Mouse (Mus musculus): ENCODE measurements around the gene Gmpr. TPM values are rescaled to one million over a fixed set of nuclear protein-coding genes. Genes with fewer than 3 reads are reported as not detected.

Gmpr gene
- polyA plus RNA-seq, 1 experiment, result 10.9 TPM

DNA sequence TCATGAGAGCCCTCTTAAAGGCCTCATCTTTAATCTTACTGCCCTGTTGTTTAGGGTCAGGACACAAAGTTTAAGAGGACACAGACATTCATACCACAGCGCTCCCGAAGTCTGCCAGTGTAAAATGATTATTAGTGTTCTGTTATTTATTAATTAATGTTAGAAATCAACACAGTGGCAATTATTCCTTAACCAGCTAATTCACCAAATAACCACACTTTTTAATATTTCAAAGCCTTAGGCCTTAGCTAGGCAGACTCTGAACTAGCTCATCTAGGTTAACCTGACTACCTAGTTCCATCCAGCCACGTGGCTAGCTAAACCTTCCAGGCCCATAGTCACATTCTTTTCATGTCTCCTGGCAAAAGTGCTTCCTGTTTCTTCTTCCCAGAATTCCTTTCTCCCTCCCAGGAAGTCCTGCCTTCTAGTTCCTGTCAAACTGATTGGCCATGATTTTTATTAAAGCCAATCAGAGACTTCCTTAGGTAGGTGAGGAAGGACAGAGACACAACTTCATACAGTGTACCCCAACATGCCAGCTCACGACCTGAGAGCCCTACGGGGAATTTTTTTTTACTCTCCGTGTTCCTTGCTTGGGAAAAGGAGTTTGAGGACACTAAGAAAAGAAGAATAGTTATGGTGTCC lies 17.7 kb downstream of the Gmpr start:
- no peaks in the 10 kb centered on the region for H3K4me1 ChIP-seq (ENCODE audit: control insufficient read depth, insufficient read depth, low read length)
- WGBS, result 90% methylated on average over 6 of the region's 6 CpGs
- TF ChIP-seq CTCF (IDR thresholded peaks at IDR 0.05; ENCODE audit: control insufficient read depth, insufficient read depth, low read length), result no peak
- TF ChIP-seq POLR2A (IDR thresholded peaks at IDR 0.05; ENCODE audit: borderline replicate concordance, control insufficient read depth, low read depth, low read length), result no peak
- H3K27ac ChIP-seq (ENCODE audit: control insufficient read depth, insufficient read depth, low read depth, low read length, poor library complexity), result no peak overlapping the region
- H3K4me3 ChIP-seq (replicated peaks; ENCODE audit: control insufficient read depth, low read depth, low read length), result no peak overlapping the region

DNA sequence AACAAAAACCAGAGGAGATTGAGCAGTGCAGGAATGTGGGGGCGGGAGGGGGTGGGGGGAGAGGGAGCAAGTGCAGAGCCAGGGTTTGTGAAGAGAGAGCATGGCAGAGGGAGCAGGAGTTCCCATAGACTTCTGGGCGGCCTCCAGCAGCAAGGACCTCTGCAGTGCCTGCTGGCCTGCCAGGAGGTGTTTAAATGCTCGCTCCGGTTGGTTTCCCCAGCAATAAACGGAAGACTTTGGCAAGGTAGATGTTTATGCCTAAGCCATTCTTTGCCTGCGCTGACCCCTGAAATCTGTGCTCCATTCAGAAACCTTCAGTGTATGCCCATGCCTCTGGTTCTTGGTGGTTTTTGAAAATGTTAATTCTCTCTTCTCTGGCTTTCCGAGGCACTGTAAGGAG lies 19.0 kb downstream of the Gmpr start:
- WGBS, result 80% methylated on average over 7 of the region's 7 CpGs
- TF ChIP-seq POLR2A (IDR thresholded peaks at IDR 0.05; ENCODE audit: borderline replicate concordance, control insufficient read depth, low read depth, low read length) (no peak), CTCF (IDR thresholded peaks at IDR 0.05; ENCODE audit: control insufficient read depth, insufficient read depth, low read length) (no peak)

DNA sequence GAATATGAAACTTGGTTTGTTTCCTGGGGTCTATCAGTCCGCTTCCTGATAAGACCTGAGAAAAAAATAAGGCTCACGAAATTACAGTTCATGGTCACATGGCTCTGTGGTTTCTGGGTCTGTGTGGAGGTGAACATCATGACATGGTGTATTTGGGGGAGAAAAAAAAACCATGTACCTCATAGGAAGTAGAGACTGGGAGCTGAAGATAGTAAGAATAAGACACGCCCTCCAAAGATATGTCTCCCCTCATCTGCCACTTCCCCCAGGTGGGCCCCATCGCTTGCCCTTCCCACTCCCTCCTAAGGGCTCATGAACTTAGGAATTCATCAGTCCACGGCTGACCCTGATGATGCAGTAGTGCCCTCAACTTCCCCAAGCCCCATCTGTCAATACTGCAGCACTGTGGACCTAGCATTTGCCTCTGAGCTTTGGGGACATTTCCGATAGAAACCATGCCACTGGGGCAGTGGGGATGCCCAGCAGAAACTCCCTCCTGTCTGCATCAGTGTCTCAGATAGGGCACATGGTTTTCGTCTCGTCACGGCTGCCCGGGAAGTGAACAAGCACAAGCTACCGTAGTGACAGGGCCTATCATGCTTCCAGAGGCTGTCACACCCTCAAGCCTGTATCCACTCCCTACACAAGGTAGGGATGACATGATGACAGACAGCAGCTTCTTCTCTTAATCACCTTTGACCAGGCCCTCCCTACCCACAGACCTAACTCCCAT lies 20.2 kb downstream of the Gmpr start:
- H3K4me1 ChIP-seq (ENCODE audit: control insufficient read depth, insufficient read depth, low read length), result no peaks in the 10 kb centered on the region
- no peak overlapping the region for H3K27ac ChIP-seq (ENCODE audit: control insufficient read depth, insufficient read depth, low read depth, low read length, poor library complexity)
- 37% methylated on average over 11 of the region's 11 CpGs for WGBS
- H3K4me3 ChIP-seq (replicated peaks; ENCODE audit: control insufficient read depth, low read depth, low read length), result no peak overlapping the region
- TF ChIP-seq POLR2A (IDR thresholded peaks at IDR 0.05; ENCODE audit: borderline replicate concordance, control insufficient read depth, low read depth, low read length) (no peak), CTCF (IDR thresholded peaks at IDR 0.05; ENCODE audit: control insufficient read depth, insufficient read depth, low read length) (no peak)

More for the DNA sequence above, 19.0 kb downstream of the Gmpr start:
- no peaks in the 10 kb centered on the region for H3K4me1 ChIP-seq (ENCODE audit: control insufficient read depth, insufficient read depth, low read length)
- no peak overlapping the region for H3K27ac ChIP-seq (ENCODE audit: control insufficient read depth, insufficient read depth, low read depth, low read length, poor library complexity)
- no peak overlapping the region for H3K4me3 ChIP-seq (replicated peaks; ENCODE audit: control insufficient read depth, low read depth, low read length)

DNA sequence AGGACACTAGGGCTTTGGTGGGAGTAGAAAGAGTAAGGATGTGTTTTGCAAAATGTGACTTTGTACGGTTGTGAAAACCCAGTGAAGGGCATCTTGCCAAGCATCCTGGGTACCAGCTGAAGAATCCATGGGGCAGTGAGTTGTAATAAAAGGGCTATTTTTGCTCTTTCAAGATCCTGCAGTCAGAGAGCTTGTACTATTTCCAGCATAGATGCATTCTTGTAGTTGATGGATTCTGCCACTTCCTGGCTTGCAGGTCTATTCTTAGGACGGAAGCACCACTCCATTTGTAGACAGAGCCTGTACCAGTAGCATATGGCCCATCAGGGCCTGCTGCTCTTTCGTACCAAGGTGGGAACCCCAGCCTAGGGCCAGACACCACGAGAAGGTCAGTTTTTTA lies 21.5 kb downstream of the Gmpr start:
- Histone ChIP-seq H3K27ac (ENCODE audit: control insufficient read depth, insufficient read depth, low read depth, low read length, poor library complexity) (no peak overlapping the region), H3K4me1 (ENCODE audit: control insufficient read depth, insufficient read depth, low read length) (no peaks in the 10 kb centered on the region), H3K4me3 (replicated peaks; ENCODE audit: control insufficient read depth, low read depth, low read length) (no peak overlapping the region)
- WGBS, result 74% methylated on average over 4 of the region's 4 CpGs
- TF ChIP-seq POLR2A (IDR thresholded peaks at IDR 0.05; ENCODE audit: borderline replicate concordance, control insufficient read depth, low read depth, low read length), result no peak
- TF ChIP-seq CTCF (IDR thresholded peaks at IDR 0.05; ENCODE audit: control insufficient read depth, insufficient read depth, low read length), result no peak

DNA sequence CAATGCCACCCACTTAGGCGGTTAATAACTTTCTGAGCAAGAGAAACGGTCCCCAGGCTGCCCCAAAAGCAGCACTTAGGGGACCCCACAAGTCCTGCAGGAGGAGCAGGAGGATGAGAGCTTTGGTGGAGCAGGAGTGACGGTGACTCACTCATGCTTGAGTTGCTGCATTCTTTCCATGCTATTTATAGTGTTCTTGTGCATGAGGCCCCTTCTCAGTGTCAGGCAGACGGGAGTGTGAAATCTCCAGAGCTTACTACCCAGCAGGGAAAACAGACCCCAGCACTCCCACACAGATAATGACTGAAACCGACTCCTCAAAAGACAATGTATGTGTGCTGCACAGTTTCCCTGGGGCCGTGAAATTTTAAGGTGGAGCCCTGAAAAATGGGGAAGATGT lies 23.5 kb downstream of the Gmpr start:
- 40% methylated on average over 6 of the region's 6 CpGs for WGBS
- no peaks in the 10 kb centered on the region for H3K4me1 ChIP-seq (ENCODE audit: control insufficient read depth, insufficient read depth, low read length)
- no peak overlapping the region for H3K4me3 ChIP-seq (replicated peaks; ENCODE audit: control insufficient read depth, low read depth, low read length)
- no peak overlapping the region for H3K27ac ChIP-seq (ENCODE audit: control insufficient read depth, insufficient read depth, low read depth, low read length, poor library complexity)
- TF ChIP-seq POLR2A (IDR thresholded peaks at IDR 0.05; ENCODE audit: borderline replicate concordance, control insufficient read depth, low read depth, low read length) (no peak), CTCF (IDR thresholded peaks at IDR 0.05; ENCODE audit: control insufficient read depth, insufficient read depth, low read length) (no peak)

DNA sequence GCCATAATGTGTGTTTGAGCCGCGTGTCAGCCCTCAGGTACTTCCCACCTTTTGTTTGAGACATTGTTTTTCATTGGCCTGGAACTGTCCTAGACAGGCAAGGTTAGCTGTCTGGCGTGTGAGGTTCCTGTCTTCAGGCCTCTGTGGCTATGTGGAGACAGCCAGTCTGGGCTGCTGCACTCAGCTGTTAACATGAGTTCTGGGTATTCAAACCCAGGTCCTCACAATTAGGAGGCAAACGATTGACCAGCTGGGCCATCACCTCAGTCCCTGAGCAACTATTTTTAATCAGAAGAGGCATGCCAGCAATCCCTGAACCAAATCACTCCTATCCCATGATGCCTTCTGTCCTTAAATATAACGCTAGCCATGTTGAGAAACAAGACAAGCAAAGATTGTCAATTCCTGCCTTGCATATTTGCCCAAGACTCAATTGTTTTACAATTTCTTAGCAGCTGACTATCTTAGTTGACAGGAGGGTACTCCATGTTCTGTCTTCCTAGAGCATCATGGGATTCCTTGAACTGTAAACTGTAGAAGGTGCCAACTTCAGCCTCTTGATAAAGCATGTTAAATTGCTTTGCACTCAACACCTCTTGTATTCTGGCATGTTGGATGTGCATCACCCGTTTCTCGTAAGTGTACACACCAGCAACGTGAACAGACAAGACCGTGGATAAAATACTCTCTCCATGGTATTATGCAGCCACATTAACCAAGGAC lies 28.6 kb downstream of the Gmpr start:
- Histone ChIP-seq H3K4me1 (ENCODE audit: control insufficient read depth, insufficient read depth, low read length) (no peaks in the 10 kb centered on the region), H3K27ac (ENCODE audit: control insufficient read depth, insufficient read depth, low read depth, low read length, poor library complexity) (no peak overlapping the region), H3K4me3 (replicated peaks; ENCODE audit: control insufficient read depth, low read depth, low read length) (no peak overlapping the region)
- 84% methylated on average over 9 of the region's 9 CpGs for WGBS
- TF ChIP-seq CTCF (IDR thresholded peaks at IDR 0.05; ENCODE audit: control insufficient read depth, insufficient read depth, low read length) (no peak), POLR2A (IDR thresholded peaks at IDR 0.05; ENCODE audit: borderline replicate concordance, control insufficient read depth, low read depth, low read length) (no peak)

DNA sequence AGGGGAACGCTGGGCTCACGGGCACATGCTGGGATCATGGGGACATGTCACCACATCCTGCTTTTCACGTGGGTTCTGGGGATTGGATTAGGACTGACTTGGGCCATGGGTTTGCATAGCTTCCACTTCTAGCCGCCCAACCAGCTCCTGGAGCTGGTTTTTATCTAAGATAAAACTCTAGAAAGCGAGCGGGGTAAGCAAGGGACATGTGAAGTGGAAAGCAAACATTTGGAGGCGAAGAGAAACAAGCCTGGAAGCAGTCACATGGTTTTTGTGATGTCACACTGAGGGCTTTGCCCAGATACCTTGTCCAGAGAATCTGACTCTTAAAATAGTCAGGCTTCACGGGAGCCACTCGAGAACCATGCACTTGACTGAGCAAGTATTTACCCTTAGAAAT lies 29.9 kb downstream of the Gmpr start:
- WGBS, result 73% methylated on average over 9 of the region's 9 CpGs
- Histone ChIP-seq H3K4me3 (replicated peaks; ENCODE audit: control insufficient read depth, low read depth, low read length) (no peak overlapping the region), H3K4me1 (ENCODE audit: control insufficient read depth, insufficient read depth, low read length) (no peaks in the 10 kb centered on the region), H3K27ac (ENCODE audit: control insufficient read depth, insufficient read depth, low read depth, low read length, poor library complexity) (no peak overlapping the region)
- TF ChIP-seq CTCF (IDR thresholded peaks at IDR 0.05; ENCODE audit: control insufficient read depth, insufficient read depth, low read length) (no peak), POLR2A (IDR thresholded peaks at IDR 0.05; ENCODE audit: borderline replicate concordance, control insufficient read depth, low read depth, low read length) (no peak)

DNA sequence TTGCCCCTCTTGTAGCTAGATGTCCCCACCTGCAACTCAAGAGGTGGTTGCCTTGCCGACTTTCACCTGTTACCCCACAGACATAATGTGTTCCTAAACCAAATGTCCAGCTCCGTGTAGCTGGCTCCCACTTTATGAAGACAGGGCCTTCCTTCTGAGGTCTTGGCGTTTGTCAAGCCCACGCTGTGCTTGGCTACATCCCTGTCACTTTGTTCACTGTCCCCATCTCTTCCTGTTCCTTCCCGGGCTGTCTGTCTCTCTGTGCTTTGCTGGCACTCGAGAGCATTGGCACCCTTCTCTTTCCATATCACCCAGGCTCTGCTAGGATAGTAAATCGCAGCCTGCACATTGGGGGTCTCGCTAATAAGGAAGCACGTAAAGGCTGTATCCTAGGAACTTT lies 30.8 kb downstream of the Gmpr start:
- WGBS, result 78% methylated on average over 9 of the region's 9 CpGs
- Histone ChIP-seq H3K4me1 (ENCODE audit: control insufficient read depth, insufficient read depth, low read length) (no peaks in the 10 kb centered on the region), H3K4me3 (replicated peaks; ENCODE audit: control insufficient read depth, low read depth, low read length) (no peak overlapping the region), H3K27ac (ENCODE audit: control insufficient read depth, insufficient read depth, low read depth, low read length, poor library complexity) (no peak overlapping the region)
- TF ChIP-seq POLR2A (IDR thresholded peaks at IDR 0.05; ENCODE audit: borderline replicate concordance, control insufficient read depth, low read depth, low read length) (no peak), CTCF (IDR thresholded peaks at IDR 0.05; ENCODE audit: control insufficient read depth, insufficient read depth, low read length) (no peak)
